Mouse (Mus musculus) left cerebral cortex, adult 18-20 months (tissue): ENCODE data around the gene Cubn. TPM values are rescaled to one million over a fixed set of nuclear protein-coding genes. Genes with fewer than 3 reads are reported as not detected.

Experiments
- DNase-seq, 2 experiments: peaks; one replicate each; pipeline ENCODE4 v3.0.0; 2021 to 2022; ENCODE audit warnings: low spot score in 2 of 2, mixed read lengths in 1 of 2
- total RNA-seq, 2 experiments: library from RNA; stranded (reverse); gene quantifications; 2 replicates each; pipeline ENCODE4 v1.2.3; 2021

Gene Cubn
- total RNA-seq, 2 experiments from 2014 or later, result 0.35 to 0.42 TPM

DNA sequence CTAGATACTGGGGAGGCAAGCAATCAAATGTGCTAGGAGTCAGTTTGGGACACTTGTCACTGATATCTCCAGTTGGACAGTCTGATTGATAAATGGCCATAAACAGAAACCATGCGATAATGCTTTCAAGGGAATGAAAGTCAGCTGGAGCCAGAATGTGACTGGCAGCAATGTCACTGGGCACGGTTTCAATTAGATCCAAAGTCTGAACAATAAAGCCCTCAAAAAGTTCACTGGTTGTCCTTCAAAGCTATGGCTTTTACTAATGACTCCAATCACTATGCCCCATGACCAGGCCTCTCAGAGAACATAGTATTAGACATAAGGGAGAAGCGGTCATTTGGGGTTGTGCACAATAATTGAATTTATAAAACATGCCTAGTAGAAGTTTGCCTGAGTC, 7.0 kb downstream of the Cubn start:
- no peak for DNase-seq

DNA sequence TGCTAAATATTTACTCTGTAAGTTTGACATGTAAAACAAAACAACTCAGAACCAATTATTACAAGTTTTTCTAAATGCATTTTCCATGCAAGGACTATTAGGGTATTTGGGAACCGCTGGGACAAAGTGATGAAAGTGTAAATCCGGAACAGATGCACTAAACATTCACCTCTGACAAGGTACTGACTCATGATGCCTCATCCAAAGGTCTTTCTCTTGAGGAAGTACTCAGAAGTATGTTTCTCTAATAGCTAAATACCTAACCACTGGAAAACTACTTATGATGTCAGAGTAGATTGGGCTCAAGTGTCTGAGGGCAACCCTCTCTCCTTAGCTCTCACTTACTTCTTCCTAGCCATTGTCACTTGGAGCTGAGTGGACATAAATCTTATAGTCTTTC, 10.9 kb downstream of the Cubn start:
- DNase-seq, result no peak

DNA sequence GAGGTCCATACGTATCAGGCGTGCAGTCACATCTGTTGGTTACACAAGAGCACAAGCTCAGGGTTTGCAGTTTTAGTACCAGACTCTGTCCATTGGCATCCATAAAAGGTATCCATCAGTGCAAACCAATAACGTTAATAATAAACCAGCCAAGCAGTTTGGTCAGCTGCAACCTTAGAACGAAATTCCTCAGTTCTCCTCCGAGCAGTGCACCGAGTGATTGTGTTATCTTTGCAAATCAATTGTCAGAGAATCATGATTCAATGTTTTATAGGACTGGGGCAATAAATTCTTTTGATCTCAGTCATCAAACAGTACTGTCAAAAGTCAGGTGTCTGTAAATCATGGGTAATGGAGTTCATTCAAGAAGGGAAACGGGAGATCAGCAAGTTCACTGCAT, 12.4 kb downstream of the Cubn start:
- no peak for DNase-seq

DNA sequence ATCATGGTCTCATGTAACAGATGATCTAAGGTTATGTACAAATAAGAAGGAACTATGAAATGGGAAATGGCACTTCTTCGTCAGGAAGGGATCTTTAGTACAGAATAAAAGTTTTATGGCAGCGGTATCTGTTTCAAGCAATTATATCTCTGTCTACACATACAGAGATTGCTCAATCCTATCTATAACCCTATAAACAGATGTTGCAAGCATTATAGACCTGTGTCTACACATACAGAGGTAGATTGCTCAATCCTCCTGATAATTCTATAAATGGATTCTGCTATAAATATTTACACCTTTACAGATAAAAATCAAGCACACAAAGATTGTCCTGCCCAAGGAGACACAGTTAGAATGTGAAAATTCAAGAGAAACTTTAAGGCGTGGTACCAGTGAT, 21.5 kb downstream of the Cubn start:
- no peak for DNase-seq

DNA sequence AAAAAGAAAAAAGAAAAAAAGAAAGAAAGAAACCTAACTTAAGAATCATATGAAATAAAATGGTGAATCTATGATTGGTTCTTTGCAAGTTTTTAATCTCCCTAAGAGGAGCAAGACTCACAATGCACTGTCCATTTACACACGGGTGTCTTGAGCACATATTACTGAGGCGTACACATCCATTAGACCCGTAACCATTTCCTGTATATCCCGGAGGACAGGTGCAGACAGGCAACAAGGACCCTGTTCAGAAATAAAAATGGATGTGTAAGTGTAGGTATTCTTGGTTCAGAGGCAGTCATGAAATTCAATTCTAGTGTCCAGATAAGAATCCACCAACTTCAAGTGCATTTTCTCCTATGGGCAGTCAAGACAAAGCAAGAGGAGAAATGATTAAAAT, 22.0 kb downstream of the Cubn start:
- DNase-seq, result no peak

DNA sequence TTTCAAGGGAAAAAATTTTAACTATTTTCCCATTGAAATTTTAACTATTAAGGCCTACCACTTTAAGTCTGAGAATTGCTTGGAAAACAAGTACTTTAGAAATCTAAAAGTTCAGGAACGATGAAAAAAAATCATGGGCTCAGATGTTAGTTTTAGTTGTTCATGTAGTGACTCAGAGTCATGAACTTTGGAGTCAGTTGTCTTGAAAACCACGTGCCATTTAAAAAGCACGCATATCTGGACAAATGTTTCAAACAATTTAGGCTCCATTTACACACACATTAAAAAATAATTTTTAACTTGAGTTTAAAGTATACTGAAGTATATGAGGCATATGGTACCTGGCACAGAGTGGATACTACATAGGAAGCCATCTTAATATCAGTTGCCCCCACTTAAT, 24.9 kb downstream of the Cubn start:
- DNase-seq, result no peak

DNA sequence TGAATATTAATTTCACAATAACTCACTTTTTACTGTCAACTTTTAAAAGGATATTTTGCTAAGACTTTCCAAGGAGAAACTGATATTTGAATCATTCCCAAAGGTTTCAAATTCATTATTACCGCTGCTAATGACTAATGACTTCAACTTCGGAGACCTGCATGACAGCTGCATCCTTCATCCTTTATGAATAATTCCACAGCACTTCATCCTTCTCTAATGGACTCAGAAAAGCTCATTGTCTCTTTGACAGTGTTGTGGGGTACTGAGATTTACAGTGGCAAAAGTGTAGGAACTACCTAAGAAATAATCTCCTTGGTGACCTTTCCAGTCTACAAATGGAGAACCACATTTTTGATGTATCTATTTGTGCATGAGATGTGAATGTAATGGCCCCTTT, 33.5 kb downstream of the Cubn start:
- DNase-seq, result no peak

DNA sequence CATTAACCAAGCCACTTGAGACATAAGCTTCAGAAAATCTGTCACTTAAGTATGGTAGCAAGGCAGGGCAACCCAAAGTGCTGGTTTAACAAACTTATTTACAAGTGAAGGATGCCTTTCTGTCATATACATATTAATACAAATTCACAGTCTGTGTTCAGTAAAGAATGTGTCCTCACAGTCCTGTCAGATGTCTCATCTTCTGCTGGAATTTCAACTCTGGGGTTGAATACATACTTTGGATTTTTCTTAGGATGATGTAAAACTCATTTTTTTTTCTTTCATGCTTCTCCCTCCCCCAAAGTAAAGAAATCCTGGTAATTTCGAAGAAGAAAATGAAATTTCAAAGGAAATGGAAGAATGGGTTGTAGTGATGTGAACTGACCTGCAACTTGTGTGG, 34.8 kb downstream of the Cubn start:
- no peak for DNase-seq

DNA sequence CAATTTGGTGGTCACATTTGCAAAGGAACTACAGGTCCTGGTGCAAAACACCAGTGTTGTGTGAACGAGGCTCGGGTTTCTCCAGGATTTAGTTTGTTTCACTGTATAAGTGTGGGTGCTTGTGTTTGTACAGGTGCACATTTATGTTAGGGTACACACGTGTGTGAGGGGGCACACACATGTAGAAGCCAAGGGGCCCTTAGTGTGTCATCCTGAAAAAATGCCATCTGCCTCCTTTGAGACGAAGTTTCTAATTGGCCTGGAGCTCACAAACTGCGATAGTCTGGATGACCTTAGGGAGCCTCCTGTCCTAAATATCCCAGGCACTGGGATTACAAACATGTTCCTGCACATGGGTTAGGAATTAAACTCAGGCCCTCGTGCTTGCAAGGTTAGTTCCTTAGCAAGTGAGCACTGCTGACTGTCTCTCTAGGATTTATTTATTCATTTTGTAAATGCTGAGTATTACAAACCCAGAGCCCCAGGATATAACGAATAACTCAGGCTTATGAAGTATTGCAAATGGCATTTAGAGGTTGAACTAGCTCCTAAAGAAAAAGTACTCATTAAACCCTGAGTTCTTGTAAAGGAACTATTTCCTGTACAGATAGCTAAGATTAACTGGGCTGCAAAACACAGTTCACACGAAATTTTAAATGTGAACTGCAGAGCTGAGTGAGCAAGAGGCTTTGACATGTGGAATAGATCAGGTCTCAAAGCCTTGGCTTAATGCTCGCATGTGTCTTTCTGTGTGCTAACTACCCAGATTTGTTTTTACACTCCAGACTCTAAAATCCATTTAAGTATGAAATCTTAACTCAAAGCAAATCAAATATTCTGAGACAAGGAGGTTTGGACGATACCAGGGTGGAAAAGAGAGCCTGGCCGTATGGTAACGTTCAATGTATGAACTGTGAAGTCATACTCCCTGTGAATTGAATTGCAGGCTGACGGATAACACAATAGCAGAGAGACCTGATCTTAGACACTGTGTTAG, 39.8 kb downstream of the Cubn start:
- no peak for DNase-seq

DNA sequence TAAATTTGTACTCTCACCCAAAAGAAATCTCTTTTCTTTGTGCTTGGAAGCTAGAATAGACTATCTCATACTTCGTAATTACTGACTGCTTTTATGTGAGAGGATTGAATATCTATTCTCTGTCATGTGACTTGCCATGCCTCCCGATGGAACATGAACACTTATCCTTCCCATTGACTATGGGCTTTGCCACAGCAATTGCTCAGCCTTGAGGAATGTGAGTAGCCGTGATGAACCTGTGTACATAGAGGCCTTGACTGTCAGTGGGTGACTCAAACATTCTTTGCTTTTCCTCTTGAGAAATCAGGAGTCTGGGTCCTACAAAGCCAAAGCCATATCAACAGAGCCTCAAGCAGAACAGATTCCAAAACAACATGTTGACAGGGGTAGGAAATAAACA, 40.7 kb downstream of the Cubn start:
- DNase-seq, result no peak

DNA sequence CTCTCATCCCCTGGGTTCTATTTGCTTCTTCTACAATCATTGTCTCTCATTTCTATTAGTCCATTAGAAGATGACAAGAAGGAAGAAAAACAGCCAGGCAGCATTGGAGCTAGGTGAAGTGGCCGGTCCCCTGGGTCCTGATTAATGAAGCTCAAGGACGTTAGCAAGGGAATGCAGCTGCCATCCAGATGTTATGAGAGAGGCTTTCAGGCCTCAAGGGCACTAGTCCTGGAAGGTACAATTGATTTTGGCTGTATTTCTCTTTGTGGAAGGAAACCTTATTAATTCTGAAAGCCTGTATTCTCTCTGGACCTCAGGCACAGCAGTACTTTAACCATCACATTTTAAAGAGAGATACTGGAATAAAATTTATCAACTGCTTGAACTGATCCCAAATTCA, 41.1 kb downstream of the Cubn start:
- no peak for DNase-seq

DNA sequence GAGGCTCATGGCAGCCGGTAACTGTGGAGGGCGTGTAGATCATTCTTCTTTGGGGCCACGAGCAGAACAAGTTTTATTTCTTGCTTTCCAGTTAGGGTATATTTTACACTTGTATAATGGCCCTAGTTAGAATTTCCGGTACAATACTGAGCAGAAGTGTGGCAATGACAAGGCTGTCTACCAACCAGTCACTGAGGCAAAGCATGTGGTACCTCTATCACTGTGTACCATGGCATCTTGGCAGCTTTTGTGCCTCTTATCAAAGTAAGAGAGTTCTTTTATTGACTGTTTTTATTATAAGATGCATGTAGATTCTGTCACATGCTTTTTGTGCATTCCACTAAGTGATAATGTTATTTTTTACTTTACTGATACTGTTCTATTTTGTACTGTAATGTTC, 46.5 kb downstream of the Cubn start:
- no peak for DNase-seq

DNA sequence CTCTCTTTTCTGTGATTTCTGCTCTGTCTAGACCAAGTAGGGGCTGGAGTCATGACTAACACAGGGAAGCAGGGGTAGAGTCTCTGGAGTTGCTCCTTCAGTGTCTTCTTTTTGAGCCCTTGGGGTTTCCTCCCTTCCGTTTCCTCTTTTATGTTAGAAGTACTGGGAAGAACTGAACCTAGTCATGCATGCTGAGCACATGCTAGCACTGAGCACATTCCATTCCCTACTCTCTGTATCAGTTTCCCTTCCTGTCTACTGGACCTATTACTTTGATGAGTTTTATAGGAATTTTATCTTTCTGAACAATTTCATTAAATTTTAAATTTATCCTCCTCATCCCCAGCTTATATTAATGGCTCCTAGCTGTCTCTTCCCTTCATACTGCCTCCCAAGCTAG, 52.6 kb downstream of the Cubn start:
- DNase-seq, result no peak

DNA sequence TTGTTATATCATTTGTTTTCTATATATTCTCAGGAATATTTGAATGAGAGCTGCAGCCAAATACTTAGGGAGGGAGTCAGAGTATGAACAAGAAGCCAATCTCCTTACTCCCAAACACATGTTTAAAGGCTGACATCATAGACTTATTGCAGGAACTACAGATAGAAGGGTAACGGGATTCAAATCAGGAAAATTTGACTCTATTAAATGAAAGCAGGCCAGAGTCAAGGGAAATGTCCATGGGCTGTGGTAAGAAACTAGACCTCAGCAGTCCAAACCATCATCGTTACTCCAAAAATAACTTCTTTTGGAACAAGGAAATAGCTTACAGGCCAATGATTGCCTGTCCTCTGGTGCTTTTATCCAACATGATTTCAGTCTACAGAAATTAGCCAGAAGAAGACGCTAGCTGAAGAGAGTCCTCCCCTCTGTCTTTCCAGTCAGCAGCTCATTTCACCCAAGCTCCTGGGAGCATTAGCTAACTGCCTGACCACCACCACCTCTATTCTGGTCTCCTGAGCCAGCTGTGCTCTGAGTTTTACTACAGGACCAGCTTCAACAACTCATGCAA, 53.3 kb downstream of the Cubn start:
- DNase-seq, result no peak

DNA sequence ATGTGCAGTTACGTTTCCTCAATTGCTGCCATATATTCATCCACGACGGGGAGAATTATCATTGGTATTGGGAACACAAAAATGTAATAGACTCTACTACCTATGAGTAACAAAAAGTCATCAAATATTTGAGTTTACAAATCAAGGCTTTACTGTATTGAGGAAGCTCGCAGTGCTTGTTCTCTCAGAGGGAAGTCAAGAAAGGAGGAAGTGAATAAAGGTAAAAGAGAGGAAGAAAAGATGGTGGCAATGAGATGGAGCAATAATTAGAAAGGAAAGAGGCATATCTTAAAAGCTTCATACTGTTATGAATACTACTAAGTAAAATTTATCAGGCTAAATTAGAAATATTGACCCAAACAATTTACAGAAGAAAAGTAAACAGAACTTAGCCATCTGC, 59.6 kb downstream of the Cubn start:
- DNase-seq, result no peak

DNA sequence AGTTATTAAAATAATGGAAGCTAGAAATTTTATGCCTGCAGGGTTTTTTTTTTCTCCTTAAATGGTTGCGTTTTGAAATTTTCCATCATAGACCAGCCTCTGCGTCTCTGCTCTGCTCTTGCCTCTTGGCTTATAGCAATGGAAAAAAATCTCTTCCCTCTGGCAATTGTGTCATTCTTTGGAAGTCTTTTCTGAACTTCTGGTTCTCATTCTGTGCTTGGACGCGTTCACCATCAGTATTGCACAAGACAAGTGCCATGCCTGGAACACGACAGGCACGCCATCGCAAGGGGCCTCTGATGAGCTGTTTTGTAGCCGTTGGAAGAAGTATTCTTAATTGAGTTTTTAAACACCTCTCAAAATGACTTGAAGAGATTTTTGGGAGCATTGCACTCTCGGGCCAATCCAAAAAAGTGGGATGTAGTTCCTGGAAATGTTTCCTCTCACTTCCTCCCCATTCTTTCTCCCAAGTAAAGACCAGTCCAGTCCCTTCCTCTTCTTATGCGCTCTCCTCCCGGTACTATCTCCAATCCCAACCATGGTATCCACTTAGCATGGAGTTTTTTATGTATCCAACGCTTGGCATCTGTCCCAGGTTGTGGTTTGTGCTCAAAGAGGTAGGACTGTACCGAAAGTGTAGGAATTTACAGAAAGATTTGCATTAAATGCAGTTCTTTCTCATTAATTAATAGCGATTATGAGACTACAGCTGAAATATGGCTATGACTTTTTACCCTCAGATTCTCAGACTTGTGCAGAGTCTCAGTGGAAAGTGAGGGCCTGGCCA, 69.4 kb downstream of the Cubn start:
- DNase-seq, result no peak

DNA sequence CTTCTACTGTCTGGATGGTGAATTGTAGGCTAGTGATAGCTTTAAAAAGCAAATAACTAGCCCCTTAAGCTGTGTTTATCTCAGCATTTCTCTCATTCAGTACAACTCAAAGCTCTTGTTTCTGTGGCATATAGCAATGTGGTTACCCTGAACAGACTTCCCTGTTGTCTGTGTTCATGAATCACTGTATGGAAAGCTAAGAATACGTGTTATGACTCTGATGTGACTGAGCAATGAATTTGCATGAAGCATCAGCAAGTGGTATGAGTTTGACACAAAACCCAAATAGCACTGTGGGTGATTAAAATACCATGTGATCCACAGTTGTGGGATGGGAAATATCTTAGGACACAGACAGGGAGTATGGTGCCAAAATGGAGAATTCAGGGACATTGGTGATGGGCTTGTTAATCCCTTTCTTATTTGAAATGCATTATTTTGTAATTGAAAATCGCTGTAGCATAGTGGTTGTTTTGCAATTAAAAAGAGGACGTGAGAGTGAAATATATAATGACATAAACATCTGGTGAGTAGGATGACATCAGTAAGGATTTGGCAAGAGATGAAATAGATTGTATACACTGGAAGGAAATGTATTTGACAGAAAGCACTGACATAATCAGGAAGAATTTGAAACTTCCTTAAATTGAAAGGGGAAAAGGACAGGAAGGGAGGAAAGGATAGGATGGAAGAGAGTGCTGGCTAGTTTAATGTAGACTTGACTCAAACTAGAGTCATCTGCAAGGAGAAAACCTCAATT, 74.7 kb downstream of the Cubn start:
- no peak for DNase-seq

DNA sequence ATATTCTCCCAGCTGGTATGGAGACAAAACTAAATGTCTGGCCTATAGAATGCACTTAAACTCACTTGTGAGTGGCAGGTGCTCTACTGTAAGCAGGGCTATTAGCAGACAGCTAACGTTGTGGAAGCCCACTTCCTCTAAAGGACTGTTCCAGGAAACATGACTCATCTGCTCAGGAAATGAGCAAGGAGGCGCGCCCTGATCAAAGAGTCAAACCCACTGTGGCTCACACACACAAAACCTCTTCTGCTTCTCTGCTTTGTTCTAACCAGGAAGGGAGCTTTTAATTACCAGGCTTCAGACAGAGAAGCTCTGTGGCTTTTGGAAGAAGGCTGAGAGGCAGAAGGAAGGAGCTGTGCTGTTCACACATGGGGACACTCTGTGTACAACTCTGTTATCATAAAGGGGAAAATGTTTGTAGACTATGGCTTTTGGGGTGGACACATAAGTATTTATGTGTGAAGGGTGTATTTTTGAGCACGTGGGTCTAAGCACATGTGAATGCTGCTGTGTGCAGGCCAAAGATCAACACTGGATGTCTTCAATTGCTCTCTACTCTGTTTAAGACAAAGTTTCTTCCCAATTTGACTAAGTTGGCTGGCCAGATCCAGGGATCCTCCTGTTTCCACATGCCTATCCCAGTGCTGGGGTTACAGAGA, 78.0 kb downstream of the Cubn start:
- no peak for DNase-seq

DNA sequence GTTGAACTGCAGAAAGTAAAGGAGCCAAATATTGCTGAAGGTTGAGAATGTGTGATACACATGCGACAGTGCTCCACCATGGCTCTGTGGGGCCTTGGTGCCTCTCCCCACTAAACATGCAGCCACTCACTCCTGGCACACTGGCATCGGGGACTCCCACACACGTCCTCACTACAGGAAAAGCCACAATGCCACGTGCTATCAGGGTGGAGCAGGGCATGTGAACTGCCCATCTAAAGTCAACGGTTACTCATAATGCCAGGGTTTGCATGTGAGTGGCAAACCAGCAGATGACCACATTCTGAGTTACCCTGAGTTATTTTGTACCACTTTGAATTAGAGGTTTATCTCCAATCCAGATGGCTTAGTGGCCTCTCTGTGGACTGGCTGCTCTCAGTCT, 81.0 kb downstream of the Cubn start:
- no peak for DNase-seq

DNA sequence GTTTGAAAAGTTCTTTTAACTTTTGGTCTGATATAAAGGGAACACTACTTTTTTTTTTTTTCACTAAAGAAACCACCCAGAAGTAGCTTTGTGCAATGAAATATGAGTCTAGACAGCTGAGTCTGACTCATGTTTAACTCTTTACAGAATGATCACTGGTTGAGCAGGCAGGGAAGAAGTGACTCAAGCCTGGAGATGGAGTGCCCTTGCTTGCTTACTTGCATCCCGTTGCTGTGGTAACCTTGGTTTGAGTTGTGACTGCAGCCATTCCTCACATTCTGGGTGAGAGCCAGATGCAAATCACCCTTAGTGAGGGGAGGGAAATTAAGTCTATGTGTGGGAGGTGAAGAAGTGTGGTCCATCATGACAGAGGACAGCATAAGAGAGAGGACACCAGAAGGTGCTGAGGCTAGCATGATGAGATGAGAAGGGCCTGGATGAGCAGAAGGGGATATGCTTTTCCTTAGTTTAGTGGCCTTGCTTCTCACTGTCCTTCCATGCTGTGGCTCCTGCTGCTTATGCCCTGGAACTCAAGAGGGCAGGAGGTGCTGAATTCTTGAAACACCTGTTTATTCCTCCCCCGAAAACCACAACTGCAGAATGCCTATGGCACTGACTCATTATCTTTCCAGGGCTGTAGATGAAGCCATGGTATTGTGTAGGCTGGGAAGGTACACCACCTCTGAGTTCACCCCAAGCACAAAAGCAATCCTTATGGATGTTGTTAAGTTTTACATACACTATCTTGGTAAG, 81.7 kb downstream of the Cubn start:
- DNase-seq, result peak; percentile 4 to 36
